18 mouse cellular contexts compared by ENCODE assay signal in genomic region chr5:149811835-149812234, GRCm38 (mm10).
A peak's percentile ranks its signal among the peaks of the same experiment; 100 is the strongest.
DNase-seq lines count a peak whose midpoint lies in the region; ATAC-seq lines count a peak whose summit lies in the region.
"Had no signal": no experiment of that assay in that cellular context is flagged by ENCODE, and none has a peak within 500 bp of the region (broad histone marks: within the 10 kb centered on the region; RNA-seq: fewer than 3 reads in every experiment).

No protein-coding gene starts in this region.

- H3K27me3 ChIP-seq in intestine, embryonic 14.5 days (replicated peaks; ENCODE audit: control insufficient read depth, insufficient read depth, low read length), result no peaks in the 10 kb centered on the region
- H3K27me3 ChIP-seq: neural tube, embryonic 12.5 days had no signal

- H3K27ac ChIP-seq in intestine, embryonic 14.5 days (ENCODE audit: low read depth), result no peak overlapping the region
- H3K27ac ChIP-seq: heart, adult 2 months; limb, embryonic 15.5 days; neural tube, embryonic 12.5 days had no signal

- H3K9me3 ChIP-seq in intestine, embryonic 14.5 days (ENCODE audit: control insufficient read depth, low read length), result no peaks in the 10 kb centered on the region
- H3K9me3 ChIP-seq: limb, embryonic 15.5 days; neural tube, embryonic 12.5 days had no signal

- 39% methylated on average over 6 of the region's 6 CpGs for WGBS in intestine, embryonic 14.5 days

- ATAC-seq in intestine, embryonic 14.5 days (replicated peaks; ENCODE audit: low FRiP score, low TSS enrichment, low read depth), result no peak
- ATAC-seq: activated CD4-positive, CD25-positive, alpha-beta regulatory T cell, adult 4 months; forebrain, embryonic 14.5 days had no signal

- H3K4me1 ChIP-seq in intestine, embryonic 14.5 days (replicated peaks; ENCODE audit: control insufficient read depth, insufficient read depth, low read length), result no peaks in the 10 kb centered on the region
- H3K4me1 ChIP-seq: limb, embryonic 15.5 days; neural tube, embryonic 12.5 days had no signal

- H3K36me3 ChIP-seq in intestine, embryonic 14.5 days (ENCODE audit: control insufficient read depth, insufficient read depth, low read length), result no peaks in the 10 kb centered on the region
- H3K36me3 ChIP-seq: limb, embryonic 15.5 days; neural tube, embryonic 12.5 days had no signal

- no peak overlapping the region for H3K9ac ChIP-seq in intestine, embryonic 14.5 days (ENCODE audit: low read length)
- H3K9ac ChIP-seq: limb, embryonic 15.5 days; neural tube, embryonic 12.5 days had no signal

- H3K4me3 ChIP-seq in intestine, embryonic 14.5 days (ENCODE audit: low read depth, low read length), result no peak overlapping the region
- H3K4me3 ChIP-seq: heart, adult 2 months; limb, embryonic 15.5 days; neural tube, embryonic 12.5 days had no signal

- DNase-seq in adrenal gland, adult 8-10 months, result peak; percentile 57
- DNase-seq in adrenal gland, adult 18-20 months (ENCODE audit: low spot score in 2 of 2), result no peak
- peak; percentile 12 for DNase-seq in kidney, adult 9 months
- DNase-seq in kidney, adult 11 months, result no peak
- no peak for DNase-seq in intestine, embryonic 14.5 days (ENCODE audit: low spot score)
- DNase-seq in kidney, postnatal 14 days, result peak; percentile 30
- no peak for DNase-seq in thymus, adult 18-20 months
- DNase-seq in gastrocnemius, adult 8-10 months (ENCODE audit: low spot score in 2 of 2), result no peak
- DNase-seq: cerebellum, adult 9-11 months; heart, adult 2 months; layer of hippocampus, adult 9-11 months; lung, adult 18-20 months; right cerebral cortex, postnatal 4 days; thymus, postnatal 25 days had no signal

- H3K4me2 ChIP-seq in intestine, embryonic 14.5 days (ENCODE audit: low read length), result 0 out of 2 replicates have a peak overlapping the region, but pooled peaks have one; percentile 5
- H3K4me2 ChIP-seq: limb, embryonic 15.5 days; neural tube, embryonic 12.5 days had no signal

Comparison
In these comparisons a context has a peak if more than half of its experiments do, and no peak if none do; other contexts are left out.
1. DNase-seq: peak in adrenal gland, adult 8-10 months (single experiment), kidney, adult 9 months (single experiment) and kidney, postnatal 14 days (single experiment); none in adrenal gland, adult 18-20 months (0 of 2), kidney, adult 11 months (single experiment), intestine, embryonic 14.5 days (single experiment), thymus, adult 18-20 months (0 of 2) and gastrocnemius, adult 8-10 months (0 of 2).